Mouse (Mus musculus): ENCODE data around the gene Haus4. TPM values are rescaled to one million over a fixed set of nuclear protein-coding genes. Genes with fewer than 3 reads are reported as not detected.
A peak's percentile ranks its signal among the peaks of the same experiment; 100 is the strongest.

Haus4 gene
- total RNA-seq, 2 experiments from 2014 or later: 2.6 to 3.4 TPM

GRCm38 (mm10) chr14:54572790-54573736 is 18.6 kb upstream of the Haus4 start:
- no peak for DNase-seq (ENCODE audit: low spot score in 2 of 2)

GRCm38 (mm10) chr14:54572122-54572521 is 17.7 kb upstream of the Haus4 start:
- DNase-seq (ENCODE audit: low spot score in 2 of 2): no peak

GRCm38 (mm10) chr14:54569451-54570392 is 15.3 kb upstream of the Haus4 start:
- no peak for DNase-seq (ENCODE audit: low spot score in 2 of 2)

GRCm38 (mm10) chr14:54568694-54569414 is 14.4 kb upstream of the Haus4 start:
- DNase-seq (ENCODE audit: low spot score in 2 of 2): peak; percentile 45 to 84

- no peak for DNase-seq (ENCODE audit: low spot score in 2 of 2)
These were observed 6.3 kb upstream of the Haus4 start for GRCm38 (mm10) chr14:54560527-54561242.

GRCm38 (mm10) chr14:54557330-54557729 is 2.9 kb upstream of the Haus4 start:
- no peak for DNase-seq (ENCODE audit: low spot score in 2 of 2)

GRCm38 (mm10) chr14:54553454-54553974 is 902 bp downstream of the Haus4 start:
- no peak for DNase-seq (ENCODE audit: low spot score in 2 of 2)

GRCm38 (mm10) chr14:54544703-54545102 is 9.7 kb downstream of the Haus4 start:
- no peak for DNase-seq (ENCODE audit: low spot score in 2 of 2)

- DNase-seq (ENCODE audit: low spot score in 2 of 2): no peak
These were observed 13.6 kb downstream of the Haus4 start for GRCm38 (mm10) chr14:54540771-54541170.

GRCm38 (mm10) chr14:54538580-54538979 is 15.8 kb downstream of the Haus4 start:
- no peak for DNase-seq (ENCODE audit: low spot score in 2 of 2)

GRCm38 (mm10) chr14:54528446-54529111 is 25.8 kb downstream of the Haus4 start:
- peak; percentile 52 to 91 for DNase-seq (ENCODE audit: low spot score in 2 of 2)

GRCm38 (mm10) chr14:54528007-54528393 is 26.4 kb downstream of the Haus4 start:
- DNase-seq (ENCODE audit: low spot score in 2 of 2): peak in 1 of 2 experiments; percentile 10

- DNase-seq (ENCODE audit: low spot score in 2 of 2): peak in 1 of 2 experiments; percentile 37
These were observed 27.0 kb downstream of the Haus4 start for GRCm38 (mm10) chr14:54527227-54528006.

- DNase-seq (ENCODE audit: low spot score in 2 of 2): no peak
These were observed 30.8 kb downstream of the Haus4 start for GRCm38 (mm10) chr14:54523600-54523999.

GRCm38 (mm10) chr14:54516710-54517310 is 37.6 kb downstream of the Haus4 start:
- DNase-seq (ENCODE audit: low spot score in 2 of 2): no peak

- DNase-seq (ENCODE audit: low spot score in 2 of 2): no peak
These were observed 44.6 kb downstream of the Haus4 start for GRCm38 (mm10) chr14:54509774-54510173.

GRCm38 (mm10) chr14:54503092-54503491 is 51.3 kb downstream of the Haus4 start:
- no peak for DNase-seq (ENCODE audit: low spot score in 2 of 2)

- no peak for DNase-seq (ENCODE audit: low spot score in 2 of 2)
These were observed 53.1 kb downstream of the Haus4 start for GRCm38 (mm10) chr14:54501365-54501764.
